Mouse (Mus musculus) heart, adult 2 months (tissue): Measurements from ENCODE around the gene Spef1. TPM values are rescaled to one million over a fixed set of nuclear protein-coding genes. Genes with fewer than 3 reads are reported as not detected.

ENCODE experiments used
- DNase-seq, 2 experiments: peaks; one replicate each; pipeline ENCODE4 v3.0.0; 2021
- H3K27ac ChIP-seq: fragments of 200-600 bp; 2 replicates; pipeline ENCODE4 v1.8.1; 2022
- H3K27me3 ChIP-seq: fragments of 200-500 bp; 2 replicates; pipeline ENCODE4 v1.6.1; 2012; ENCODE audit warnings: mild to moderate bottlenecking, low read length, inconsistent platforms, mixed read lengths; ENCODE audit not compliant: control insufficient read depth, insufficient read depth
- H3K36me3 ChIP-seq: fragments of 200-500 bp; 2 replicates; pipeline ENCODE4 v1.6.1; 2012; ENCODE audit warnings: low read length, inconsistent platforms; ENCODE audit not compliant: control insufficient read depth, insufficient read depth
- H3K4me1 ChIP-seq: fragments of 200-500 bp; 2 replicates; pipeline ENCODE4 v1.6.1; 2011; ENCODE audit warnings: low read length; ENCODE audit not compliant: control insufficient read depth, insufficient read depth
- H3K4me3 ChIP-seq: fragments of 200-600 bp; 2 replicates; pipeline ENCODE4 v1.8.1; 2022
- H3K79me2 ChIP-seq: fragments of 200-500 bp; replicated peaks from 2 replicates; pipeline ENCODE4 v1.6.1; 2012; ENCODE audit warnings: mild to moderate bottlenecking, inconsistent platforms, low read length, moderate library complexity, mixed read lengths; ENCODE audit not compliant: control insufficient read depth, insufficient read depth
- H3K9ac ChIP-seq: fragments of 200-500 bp; 2 replicates; pipeline ENCODE4 v1.6.1; 2012; ENCODE audit warnings: low read depth, mild to moderate bottlenecking, control low read depth, inconsistent platforms, low read length, mixed read lengths
- CTCF ChIP-seq: fragments of 200-600 bp; IDR thresholded peaks from 2 replicates; pipeline ENCODE4 v1.8.1; 2022; ENCODE audit warnings: antibody characterized with exemption, mild to moderate bottlenecking, moderate library complexity
- EP300 ChIP-seq: fragments of 200-500 bp; IDR thresholded peaks from 2 replicates; pipeline ENCODE4 v1.6.1; 2011; ENCODE audit warnings: low read depth, low read length, control low read depth; ENCODE audit not compliant: insufficient read depth
- POLR2A ChIP-seq: fragments of 200-500 bp; IDR thresholded peaks from 2 replicates; pipeline ENCODE4 v1.6.1; 2011; ENCODE audit warnings: mild to moderate bottlenecking, low read depth, low read length, control low read depth; ENCODE audit not compliant: insufficient read depth
- WGBS: fragments of 180-500 bp; shearing (Covaris S2); methylation state at CpG from one replicate; pipeline ENCODE4 v1.1.7; 2018; 5-methylcytosine and 5-hydroxymethylcytosine counted together
- intact Hi-C: fragments of 180-260 bp; cut with DNase I; formaldehyde crosslinking; loops from one replicate; pipeline ENCODE4 v1.15.1; 2025
- long read RNA-seq: library from polyadenylated mRNA; stranded (forward); transcript quantifications from one replicate; pipeline ENCODE4 v2.0.0, GENCODE M21; 2021
- polyA plus RNA-seq: library from polyadenylated mRNA; depleted of rRNA; stranded (reverse); fragments of >200 nt; gene quantifications from 2 replicates; pipeline ENCODE4 v1.2.3, GENCODE M21; 2012; rRNA removed
- total RNA-seq, 2 experiments: library from RNA; stranded (reverse); gene quantifications; 2 replicates each; pipeline ENCODE4 v1.2.3; 2021

The Spef1 gene
- total RNA-seq (1 to 10 TPM; 4.4 to 5.2 TPM), polyA plus RNA-seq (3.3 and 4.0 TPM in 2 replicates)
- long read RNA-seq, partial matches to known transcripts = 0 of 4 reads
- long read RNA-seq, other reads (novel, unspliced or antisense) = 2 of 4 reads

GRCm38 (mm10) chr2:131186771-131187601 is at the start of gene Spef1, which contains the start of gene Cdc25b:
Gene Spef1 (minus strand): TSS chr2:131187282.
Gene Cdc25b (plus strand): TSS chr2:131186949.
- Histone ChIP-seq H3K4me3 (peak within 1 kb of the TSS; percentile 63), H3K4me1 (peaks cover 5% of the 10 kb centered on the region), H3K27me3 (no peaks in the 10 kb centered on the region), H3K79me2 (no peaks in the 10 kb centered on the region), H3K27ac (peak within 1 kb of the TSS; percentile 70), H3K9ac (peak within 1 kb of the TSS; percentile 70), H3K36me3 (no peaks in the 10 kb centered on the region)
- peak; percentile 89 to 91 for DNase-seq
- TF ChIP-seq POLR2A (peak; percentile 62; the same call in 1 of the 2 replicates), CTCF (peak; percentile 58), EP300 (0 out of 2 replicates have a peak, but pooled peaks have one; percentile 38)
- 2% methylated on average over 43 of the region's 43 CpGs for WGBS
- intact Hi-C loops = loop anchor here (10.0 kb wide), 1 partner anchor 168 kb away; the partner anchor contains the start of gene Rnf24

GRCm38 (mm10) chr2:131234970-131235635 is 48.0 kb upstream of the Spef1 start:
- peak overlapping the region; percentile 65 for H3K4me3 ChIP-seq
- H3K27ac ChIP-seq = peak overlapping the region; percentile 83
- no peaks in the 10 kb centered on the region for H3K36me3 ChIP-seq
- intact Hi-C loops = loop anchor here (2.0 kb wide), 1 partner anchor 54 kb away; the partner anchor contains the start of gene Cenpb
- H3K27me3 ChIP-seq = no peaks in the 10 kb centered on the region
- TF ChIP-seq CTCF (no peak), POLR2A (0 out of 2 replicates have a peak, but pooled peaks have one; percentile 12)
- peak overlapping the region; percentile 7; the same call in 1 of the 2 replicates for H3K9ac ChIP-seq
- no peaks in the 10 kb centered on the region for H3K79me2 ChIP-seq
- H3K4me1 ChIP-seq = peaks cover 8% of the 10 kb centered on the region
- peak in 1 of 2 experiments; percentile 33 for DNase-seq
- WGBS = 62% methylated on average over 7 of the region's 7 CpGs

- Histone ChIP-seq H3K4me3 (peak overlapping the region; percentile 65), H3K4me1 (peaks cover 8% of the 10 kb centered on the region), H3K27ac (peak overlapping the region; percentile 83), H3K27me3 (no peaks in the 10 kb centered on the region), H3K36me3 (no peaks in the 10 kb centered on the region), H3K79me2 (no peaks in the 10 kb centered on the region), H3K9ac (peak overlapping the region; percentile 80)
- intact Hi-C loops = loop anchor here (2.0 kb wide), 1 partner anchor 53 kb away; the partner anchor contains the start of gene Cenpb
- WGBS = under 1% methylated on average over 28 of the region's 28 CpGs
- no peak for DNase-seq
- TF ChIP-seq EP300 = no peak
Observed at GRCm38 (mm10) chr2:131234127-131234650, 47.1 kb upstream of the Spef1 start.

- intact Hi-C loops = loop anchor here (1.0 to 2.0 kb wide), 2 partner anchors 23 to 53 kb away; partner anchors contain the start of gene Cenpb
- Histone ChIP-seq H3K27me3 (no peaks in the 10 kb centered on the region), H3K4me1 (peaks cover 8% of the 10 kb centered on the region), H3K4me3 (peak within 1 kb of the TSS; percentile 65), H3K36me3 (no peaks in the 10 kb centered on the region), H3K27ac (peak within 1 kb of the TSS; percentile 83), H3K9ac (peak within 1 kb of the TSS; percentile 80), H3K79me2 (no peaks in the 10 kb centered on the region)
- 15% methylated on average over 29 of the region's 29 CpGs for WGBS
- TF ChIP-seq POLR2A = peak; percentile 97
- TF ChIP-seq CTCF = no peak
- TF ChIP-seq EP300 = peak; percentile 85
- peak; percentile 94 to 97 for DNase-seq
Observed at GRCm38 (mm10) chr2:131233307-131234126, 46.4 kb upstream of the Spef1 start, which contains the start of gene Mavs. Gene Mavs (plus strand): TSS chr2:131234063.

GRCm38 (mm10) chr2:131232558-131232957 is 45.5 kb upstream of the Spef1 start:
- Histone ChIP-seq H3K4me1 (peaks cover 8% of the 10 kb centered on the region), H3K36me3 (no peaks in the 10 kb centered on the region), H3K27ac (no peak overlapping the region), H3K9ac (no peak overlapping the region), H3K27me3 (no peaks in the 10 kb centered on the region), H3K4me3 (no peak overlapping the region), H3K79me2 (no peaks in the 10 kb centered on the region)
- intact Hi-C loops = no loop called here
- TF ChIP-seq EP300 = no peak
- DNase-seq = no peak
- 92% methylated on average over 2 of the region's 2 CpGs for WGBS
